Mouse (Mus musculus) kidney, postnatal 25 days (tissue): ENCODE data around the gene Acsl3.

Experiments
- DNase-seq, 2 experiments: peaks; one replicate each; pipeline ENCODE4 v3.0.0; 2021; ENCODE audit warnings: mixed read lengths in 2 of 2

The Acsl3 gene

DNA sequence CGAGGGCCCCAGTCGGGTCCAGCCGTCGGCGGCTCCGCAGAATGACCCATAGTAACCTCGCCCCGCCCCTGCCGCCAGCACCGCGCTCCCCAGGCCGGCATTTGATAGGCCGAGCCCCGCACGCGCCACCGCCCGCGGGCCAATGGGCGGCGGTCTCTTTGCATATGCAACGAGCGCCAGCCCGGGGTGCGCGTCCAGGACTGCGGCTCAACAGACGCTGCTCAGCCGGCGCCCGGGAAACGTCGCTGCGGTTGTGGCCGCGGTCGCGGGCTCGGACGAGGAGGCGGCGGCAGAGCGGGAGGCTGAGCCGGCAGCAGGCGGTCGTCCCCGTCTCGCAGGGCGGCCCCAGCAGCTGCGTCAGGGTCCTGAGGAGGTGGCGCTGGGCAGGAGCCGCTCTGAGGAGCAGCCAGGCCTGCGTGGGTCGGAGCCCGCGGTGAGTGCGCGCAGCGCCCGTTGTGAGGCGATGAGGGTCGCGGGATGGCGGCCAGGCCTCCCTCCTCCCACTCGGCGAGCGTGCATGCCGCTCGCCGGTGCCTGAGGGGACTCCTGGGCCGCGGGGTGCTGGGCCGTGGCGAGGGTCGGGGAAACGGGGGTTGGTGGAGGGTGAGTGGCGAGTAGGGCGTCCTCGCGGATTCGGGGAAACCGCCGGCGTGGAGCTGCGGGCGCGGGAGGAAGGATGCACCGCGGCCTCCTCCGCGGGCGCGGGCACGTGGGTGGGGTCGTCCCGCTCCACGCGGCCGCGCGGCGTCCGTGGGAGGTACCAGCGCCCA is at the start of gene Acsl3, which contains the start of gene Utp14b:
Gene Acsl3, plus strand, starts transcription at position 155 of the 770 bp plus-strand sequence.
Gene Utp14b, plus strand, starts transcription at position 368 of the 770 bp plus-strand sequence.
- DNase-seq = peak; percentile 96 to 99

DNA sequence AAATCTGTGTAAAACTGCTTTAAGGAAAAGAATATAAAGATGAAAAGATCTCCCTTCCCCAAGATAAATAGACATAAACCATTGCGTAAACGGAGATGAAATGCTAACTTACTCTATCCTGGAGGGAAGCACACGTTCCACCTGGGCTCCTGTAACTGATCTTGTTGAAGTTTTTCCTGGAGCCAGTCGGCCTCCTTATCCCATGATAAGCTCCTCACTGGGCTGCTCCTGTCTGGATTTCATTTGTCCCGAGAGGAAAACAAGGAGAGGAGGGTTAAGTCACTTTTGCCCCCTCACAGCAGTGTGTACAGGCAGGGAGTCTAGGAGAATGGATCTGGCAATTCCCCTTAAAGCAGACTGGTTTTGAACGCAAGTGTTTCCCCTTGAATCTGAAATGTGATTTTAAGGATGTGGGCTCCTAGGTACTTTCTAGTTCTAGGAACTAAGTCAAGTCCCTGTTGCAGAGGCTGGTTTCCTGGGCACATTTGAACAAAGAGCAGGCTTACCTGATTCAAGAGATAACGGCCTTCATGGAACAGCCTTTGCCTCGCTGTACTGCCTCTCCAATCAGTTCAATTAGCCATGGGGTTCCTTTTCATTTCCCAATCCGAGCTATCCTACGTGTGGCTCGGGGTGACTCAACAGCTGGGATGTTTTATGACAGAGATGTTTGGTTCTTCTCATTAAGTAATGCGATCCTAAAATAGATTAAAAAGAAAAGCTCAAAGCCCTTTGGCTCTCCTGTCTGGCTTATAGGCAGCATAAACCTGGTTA is 48.3 kb upstream of the Acsl3 start:
- DNase-seq = no peak

DNA sequence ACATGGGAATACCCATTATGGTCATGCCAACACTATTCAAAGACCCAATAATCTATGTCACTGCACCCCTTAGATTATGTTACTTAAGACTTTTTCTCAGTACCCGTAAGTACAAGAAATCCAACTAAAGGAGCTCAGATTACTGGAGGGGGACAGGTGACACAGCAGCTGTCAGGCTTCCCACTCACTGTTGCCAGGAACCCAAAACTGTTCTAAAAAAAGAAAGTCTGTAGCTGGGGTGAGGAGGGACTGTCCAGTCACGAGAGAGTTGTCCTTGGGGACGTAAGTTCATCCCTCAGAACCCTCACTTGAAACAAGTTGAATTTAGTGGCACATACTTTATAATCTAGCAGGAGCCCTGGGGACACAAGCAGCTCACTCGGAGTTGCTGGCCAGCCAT is 46.6 kb upstream of the Acsl3 start:
- DNase-seq = no peak

DNA sequence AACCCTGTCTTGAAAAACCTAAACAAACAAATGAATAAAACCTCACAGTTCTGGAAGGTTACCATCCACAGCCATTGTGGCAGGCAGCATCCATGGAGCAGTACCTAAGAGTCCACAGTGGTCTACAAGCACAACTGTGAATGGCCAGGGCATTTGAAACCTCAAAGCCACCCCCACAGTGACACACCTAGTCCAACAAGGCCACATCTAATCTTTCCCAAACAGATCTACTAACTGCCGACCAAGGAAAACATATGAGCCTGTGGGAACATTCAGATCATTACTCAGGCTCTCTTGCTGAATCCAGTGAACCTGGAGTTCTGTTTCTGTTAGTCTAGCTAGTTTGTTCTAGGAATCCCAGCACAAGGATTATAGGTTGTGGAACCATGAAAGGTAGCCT is 44.7 kb upstream of the Acsl3 start:
- no peak for DNase-seq

DNA sequence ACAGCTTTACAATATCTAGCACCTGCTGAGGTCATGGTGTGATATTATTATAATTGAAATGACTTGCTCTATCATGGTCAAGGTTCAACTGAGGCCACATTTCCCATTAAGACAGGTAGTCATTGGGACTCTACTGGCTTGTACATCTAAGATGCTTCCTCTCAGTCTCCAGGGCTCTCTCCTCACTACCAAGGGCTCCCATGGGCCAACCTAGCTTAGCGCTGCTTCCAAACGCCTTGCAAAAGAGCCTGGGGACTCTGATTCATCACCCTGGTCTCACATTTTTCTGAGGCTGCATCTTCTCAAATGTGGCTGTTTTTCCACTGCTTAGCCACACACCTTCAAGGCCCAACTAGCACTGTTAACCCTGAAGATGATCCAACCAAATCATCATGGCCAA is 33.3 kb upstream of the Acsl3 start:
- no peak for DNase-seq

DNA sequence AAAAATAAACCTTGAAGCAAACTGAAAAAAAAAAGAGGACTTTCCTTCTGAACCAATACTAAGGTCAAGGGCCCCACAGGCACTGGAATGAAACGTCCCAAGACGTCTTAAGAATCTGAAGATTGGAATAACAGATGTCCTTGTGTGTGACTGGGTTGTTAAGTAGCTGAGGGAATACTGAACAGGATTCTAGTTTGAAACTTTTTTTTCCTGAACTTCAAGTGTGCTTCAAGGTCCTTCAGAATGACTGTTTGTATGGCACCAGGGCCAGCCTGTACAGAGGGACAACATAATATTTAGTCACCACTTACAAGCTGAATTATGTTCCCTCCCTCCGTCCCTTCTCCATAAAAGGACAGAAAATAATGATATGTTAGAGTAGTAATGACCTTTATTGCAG is 23.1 kb upstream of the Acsl3 start:
- DNase-seq = no peak

DNA sequence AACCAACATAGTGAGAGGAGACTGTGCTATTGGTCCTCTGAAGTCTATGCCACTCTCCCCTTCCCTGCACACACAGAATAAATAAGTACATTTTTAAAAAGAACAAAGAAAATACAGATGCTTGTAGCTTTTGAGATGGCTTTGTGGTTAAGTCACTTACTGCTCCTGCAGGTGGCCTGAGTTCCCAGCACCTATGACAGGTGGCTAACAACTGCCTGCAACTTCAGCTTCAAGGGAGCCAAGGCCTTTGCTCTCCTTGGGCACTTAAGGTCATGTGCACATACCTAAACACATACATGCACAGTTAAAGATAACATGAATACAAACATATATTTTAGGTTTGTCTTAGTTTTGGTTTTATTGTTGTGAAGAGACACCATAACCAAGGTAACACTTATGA is 16.8 kb upstream of the Acsl3 start:
- DNase-seq = no peak

DNA sequence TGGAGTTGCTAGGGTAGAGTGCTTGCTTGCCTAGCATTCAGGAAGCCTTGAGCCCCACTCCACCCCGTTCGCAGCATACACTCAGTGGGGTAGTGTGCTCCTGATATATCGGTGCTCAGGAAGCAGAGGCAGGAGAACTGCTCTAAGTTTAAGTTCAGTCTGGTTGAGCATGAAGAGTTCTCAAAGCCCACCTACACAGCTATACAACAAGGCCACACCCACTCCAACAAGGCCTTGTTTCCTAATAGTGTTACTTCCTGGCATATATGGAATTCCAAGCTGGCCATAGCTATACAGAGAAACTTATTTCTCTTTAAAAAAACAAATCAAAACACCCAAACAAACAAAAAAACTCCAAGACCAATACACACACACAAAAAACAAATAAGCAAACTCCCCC is 15.8 kb upstream of the Acsl3 start:
- no peak for DNase-seq

DNA sequence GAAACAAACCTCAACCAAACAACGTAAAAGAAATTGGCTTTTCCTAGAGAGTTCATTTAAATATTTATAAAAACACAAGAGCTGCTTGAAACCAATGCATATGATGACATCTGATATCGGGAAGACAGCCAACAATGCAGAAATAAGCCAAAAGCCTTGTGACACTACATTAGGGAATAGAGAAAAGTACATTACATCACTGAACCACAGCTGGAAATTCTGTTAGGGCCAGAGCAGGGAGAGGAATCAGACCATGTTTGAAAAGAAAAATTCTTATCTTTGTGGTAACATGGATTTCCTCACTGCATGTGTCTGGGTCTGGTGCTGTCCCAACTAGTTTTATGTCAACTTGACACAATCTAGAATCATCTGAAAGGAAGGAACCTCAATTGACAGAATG is 15.4 kb upstream of the Acsl3 start:
- DNase-seq = no peak

DNA sequence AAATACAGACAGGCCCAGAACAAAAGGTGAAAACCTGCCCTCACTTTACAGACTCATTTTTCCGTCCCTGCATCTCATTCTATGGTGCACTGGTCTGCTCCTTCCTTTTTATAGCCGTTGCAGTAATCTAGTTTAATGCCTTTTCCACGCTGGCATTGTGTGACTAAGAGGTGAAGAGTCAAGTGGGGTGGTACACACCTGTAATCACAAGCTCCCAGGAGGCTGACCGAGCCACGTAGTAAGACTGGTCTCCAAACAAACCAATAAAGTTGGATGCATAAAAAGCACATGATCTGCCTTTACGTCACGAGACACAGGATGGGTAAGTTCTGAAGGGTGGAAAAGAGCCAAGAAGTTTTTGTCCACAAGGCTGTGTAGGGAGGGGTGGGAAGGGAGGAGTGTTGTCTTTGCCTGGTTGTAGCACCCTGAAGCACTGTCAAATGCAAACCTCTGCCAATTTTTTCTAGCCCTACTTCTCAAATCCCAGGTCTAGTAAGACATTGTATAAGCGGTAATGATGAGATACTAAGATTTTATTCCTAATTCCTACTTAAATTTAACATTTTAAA is 10.2 kb upstream of the Acsl3 start:
- no peak for DNase-seq

DNA sequence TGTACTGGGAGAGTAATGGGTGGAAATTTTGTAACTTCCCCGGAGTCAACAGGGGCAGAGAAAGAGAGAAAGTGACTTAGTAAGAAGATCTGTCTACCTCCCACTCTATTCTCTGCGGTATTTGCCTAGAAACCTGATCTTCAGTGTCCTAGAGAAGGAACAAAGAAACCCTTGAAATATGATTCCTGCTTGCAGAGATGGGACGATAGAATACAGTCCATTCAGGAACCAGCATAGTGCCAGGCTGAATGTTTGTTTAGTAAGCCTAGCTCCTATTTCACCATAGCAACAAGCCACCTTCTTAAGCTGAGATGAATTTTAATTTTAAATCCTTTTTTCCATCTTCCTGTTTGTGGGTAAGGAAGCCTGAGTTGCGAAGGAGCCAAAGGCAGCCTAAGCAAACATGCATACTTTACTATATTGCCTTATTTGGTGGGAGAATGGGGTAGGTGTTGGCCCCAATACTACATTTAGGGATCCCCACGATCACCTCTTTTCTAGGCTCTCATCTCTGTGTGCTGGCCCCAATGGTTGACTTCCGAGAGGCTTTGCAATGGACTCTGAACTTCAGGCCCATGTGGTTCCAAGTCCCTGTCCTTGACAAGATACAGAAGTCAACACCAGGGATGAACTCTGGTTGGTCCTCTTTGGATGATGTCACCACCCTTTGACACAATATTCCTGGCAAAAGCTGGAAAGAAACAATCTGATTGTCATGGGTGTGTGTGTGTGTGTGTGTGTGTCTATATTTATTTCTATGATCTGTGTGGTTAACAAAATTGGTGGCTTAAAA is 8.2 kb upstream of the Acsl3 start:
- DNase-seq = no peak

DNA sequence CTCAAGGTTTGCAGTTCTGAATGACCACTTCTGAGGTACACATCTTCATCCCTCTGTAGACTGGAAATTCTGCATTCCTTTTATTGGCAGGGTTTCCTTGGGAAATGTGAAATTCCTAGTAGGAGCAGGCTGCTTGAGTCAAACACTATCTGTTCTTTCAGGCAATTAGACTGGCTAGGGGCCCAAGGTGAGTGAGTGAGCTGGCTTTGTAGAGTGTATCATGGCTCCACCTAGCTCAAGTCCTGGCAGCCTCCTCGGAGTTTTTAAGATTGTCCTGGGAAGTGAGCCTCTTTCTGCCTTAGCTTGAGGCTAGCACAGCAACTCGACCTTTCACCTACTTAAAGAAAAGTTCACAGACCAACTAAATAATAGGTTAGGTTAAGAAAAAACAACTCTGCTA is 1.2 kb upstream of the Acsl3 start:
- peak; percentile 57 to 78 for DNase-seq

DNA sequence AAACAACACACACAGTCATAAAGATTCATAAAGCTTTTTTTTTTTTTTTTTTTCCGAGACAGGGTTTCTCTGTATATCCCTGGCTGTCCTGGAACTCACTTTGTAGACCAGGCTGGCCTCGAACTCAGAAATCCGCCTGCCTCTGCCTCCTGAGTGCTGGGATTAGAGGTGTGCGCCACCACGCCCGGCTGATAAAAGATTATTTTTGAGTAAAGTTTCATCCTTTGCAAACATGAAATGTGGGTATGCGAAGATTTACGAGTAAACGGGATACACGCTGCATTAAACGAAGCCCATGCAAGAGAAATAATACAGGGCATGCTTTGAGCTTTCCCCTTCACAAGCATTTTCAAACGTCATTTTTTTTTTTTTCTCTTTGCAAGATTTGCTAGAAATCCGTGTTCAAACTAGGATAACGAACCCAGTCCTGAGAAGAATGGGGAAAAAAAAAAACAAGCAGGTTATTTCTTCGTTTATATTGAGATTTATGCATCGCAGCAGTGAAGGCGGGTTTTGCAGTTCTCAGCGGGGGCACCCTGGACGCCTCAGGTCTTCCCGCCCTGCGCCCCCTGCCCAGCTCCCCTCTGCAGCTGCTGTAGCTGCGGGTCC is 500 bp upstream of the Acsl3 start:
- no peak for DNase-seq

DNA sequence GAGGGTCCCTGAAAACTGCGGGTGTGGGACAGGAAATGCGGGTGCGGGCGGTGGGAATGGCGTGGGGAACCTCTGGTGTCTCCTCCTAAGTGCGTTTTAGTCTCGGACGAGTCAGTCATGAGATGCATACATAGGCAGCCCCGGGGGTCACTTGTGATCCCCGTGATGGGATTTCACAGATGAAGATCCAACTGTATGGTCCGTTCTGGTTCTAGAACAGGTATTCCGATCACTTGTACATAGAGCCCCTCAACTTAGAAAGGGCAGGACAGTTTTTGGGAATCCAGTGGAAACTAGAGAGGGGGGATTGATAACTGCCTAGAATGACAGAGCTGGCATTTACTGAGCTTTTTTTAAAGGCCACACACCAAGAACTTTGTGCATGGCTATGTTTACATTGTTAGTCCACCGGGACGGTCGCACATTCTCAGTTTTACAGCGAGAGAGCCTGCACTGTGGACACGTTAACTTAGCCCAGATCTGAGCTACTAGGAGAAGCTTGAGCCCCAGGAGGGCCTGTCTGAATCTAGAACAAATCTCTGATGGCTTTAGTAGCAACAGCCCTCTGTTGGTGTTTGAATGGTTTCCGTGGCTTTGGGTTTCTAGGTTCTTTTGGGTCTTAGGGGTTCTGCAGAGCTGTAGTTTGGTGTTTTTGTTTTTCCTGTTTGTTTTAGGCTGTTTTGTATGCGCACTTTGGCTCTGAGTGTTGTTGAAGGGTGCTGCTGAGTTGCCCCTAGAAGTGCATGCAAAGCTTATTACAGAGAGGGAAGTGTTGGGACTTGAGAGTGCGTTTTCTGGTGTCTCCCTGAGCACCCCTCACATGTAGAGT is 1.0 kb downstream of the Acsl3 start:
- DNase-seq = peak; percentile 22 to 37

DNA sequence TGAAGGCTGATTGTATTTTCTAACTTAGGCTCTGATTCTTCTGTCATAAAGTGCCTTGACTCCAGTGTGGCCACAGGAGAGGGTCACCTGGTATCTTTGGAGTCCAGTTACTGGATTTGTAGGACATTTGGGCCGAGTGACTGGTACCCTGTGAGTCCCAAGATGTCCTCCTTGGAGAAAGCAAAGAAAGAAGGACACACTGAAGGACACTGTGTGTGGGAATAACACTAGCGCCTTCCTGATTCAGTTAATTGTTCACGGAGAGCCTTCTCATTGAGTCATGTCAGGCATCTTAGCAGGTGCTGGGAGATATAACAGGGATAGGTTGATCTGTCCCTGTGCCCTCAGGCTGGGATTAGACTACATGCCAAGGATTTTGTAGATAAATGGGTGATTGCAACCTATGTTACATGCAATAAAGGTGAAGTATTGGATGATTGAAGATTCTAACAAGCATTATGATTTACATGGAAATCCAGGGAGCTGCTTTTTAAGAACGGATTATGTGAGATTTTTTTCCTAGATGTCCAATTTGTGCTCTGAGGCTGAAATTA is 1.7 kb downstream of the Acsl3 start:
- no peak for DNase-seq

DNA sequence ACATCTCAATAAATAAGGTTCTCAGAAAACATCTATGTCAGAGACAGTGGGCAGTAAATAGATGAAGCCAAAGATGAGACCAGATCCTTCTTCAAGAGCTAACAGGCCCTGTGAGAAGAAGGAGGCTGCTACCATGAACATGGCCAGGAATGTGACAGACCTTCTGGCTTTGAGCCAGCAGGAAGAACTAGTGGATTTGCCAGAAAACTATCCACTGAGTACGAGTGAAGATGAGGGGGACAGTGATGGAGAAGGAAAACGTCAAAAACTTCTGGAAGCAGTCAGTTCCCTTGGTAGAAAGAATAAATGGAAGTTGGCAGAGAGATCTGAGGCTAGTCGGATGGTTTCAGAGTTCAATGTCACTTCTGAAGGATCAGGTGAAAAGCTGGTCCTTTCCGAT is 6.7 kb downstream of the Acsl3 start:
- peak in 1 of 2 experiments; percentile 4 for DNase-seq

DNA sequence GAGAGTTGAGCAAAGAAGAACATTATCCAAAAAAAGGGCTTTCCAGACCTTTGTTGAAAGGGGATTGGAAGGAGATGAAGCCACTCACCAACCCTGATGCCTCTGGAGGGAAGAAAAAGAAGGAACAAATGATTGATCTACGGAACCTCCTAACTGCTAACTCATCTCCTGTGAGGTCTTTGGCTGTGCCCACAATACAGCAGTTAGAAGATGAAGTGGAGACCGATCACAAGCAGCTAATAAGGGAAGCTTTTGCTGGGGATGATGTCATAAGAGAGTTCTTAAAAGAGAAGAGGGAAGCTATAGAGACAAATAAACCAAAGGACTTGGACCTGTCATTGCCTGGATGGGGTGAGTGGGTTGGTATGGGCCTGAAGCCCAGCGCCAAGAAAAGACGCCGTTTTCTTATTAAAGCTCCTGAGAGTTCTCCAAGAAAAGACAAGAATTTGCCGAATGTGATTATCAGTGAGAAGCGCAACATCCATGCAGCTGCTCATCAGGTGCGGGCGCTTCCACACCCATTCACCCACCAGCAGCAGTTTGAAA is 8.4 kb downstream of the Acsl3 start:
- no peak for DNase-seq

DNA sequence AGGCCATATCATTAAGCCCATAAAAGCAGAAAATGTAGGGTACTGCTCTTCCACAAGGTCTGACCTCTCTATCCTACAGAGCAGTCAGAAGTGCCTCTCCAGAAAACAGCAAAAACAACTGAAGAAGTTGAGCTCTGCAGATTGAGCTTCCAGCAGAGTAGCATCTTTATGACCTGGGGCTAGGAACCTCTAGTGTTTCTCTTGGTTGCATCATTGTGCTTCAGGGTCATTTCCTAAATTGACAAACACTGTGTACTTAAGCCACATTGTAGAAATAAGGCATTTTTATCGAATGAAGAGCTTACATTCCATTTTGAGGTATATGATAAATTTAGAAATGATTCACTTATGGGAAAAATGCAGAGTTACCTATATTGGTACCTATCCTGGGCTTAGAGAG is 9.0 kb downstream of the Acsl3 start:
- DNase-seq = no peak

DNA sequence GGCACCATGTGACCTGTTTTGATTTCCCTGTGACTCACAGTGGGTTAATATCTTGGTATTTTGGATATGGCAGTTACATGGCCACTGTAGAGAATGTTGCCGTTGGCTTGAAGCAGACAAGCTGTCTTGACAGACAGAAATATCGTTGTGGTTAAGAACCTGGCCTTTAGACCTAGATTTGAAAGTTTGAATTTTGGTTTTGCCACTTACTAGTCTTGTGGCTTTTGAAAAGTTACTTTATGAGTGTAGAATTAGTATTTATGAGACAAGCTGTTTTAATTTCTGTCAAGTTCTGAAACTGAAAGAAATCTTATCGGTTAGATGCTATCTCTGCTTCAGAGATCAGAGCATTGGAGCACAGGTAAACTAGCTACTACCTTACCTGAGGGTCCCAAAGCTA is 24.7 kb downstream of the Acsl3 start:
- no peak for DNase-seq

DNA sequence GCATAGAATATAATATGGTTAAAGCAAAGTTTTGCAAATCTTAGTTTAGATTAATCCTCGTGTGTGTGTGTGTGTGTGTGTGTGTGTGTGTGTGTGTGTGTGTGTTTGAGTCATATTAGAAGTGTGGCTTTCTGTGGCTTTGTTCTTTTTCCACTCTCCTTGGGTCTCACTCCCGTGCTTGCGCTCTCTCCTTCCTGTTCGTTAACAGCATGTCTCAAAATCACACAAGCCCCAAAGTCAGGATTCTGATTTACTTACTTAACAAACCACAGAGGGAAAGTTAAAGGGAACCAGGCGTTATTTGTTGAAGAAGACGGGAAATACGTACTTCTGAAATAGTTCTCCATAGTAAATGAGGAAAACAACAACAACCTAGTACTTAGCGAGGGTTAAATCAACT is 26.5 kb downstream of the Acsl3 start:
- DNase-seq = no peak

DNA sequence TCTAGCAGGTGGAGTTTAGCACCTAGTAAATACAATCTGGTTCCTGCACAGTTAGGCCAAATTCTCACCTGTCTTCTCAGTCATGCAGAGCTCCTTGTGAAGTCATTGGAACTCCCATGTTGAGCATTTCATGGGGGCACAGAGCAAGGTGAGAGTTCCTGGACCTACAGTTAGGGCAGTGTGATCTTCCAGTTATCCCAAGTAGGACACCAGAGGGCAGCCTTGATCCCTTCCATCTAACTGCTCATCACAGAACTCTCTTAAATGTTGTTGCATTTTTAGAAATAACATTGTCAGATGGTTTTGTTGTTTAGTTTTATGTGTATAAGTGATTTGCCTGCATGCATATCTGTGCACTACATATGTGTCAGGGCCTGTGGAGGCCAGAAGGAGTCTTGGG is 29.2 kb downstream of the Acsl3 start:
- peak; percentile 38 to 51 for DNase-seq
